1 mouse cellular context compared by ENCODE assay signal in the genomic region with DNA sequence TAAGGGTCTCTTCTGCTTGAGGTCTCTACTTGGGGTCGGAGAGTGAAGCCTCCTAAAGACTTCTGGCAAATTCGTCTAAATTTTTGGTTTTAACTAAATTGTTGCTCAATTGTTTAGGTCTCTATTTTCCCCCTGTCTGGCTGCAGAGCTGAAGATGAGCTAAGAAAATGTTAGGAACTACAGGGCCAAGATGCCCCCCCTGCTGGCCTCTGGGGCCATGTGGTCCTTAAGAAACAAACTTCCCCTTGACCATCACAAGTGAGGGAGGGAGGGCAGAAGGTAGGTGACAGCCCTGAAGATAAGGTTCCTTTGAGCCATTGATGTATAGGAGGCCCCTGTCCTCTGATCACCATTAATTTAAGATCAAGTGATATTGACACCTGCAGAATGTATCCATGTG.
TF ChIP-seq lines count a peak whose summit lies in the region.

No protein-coding gene starts in this region.

TF ChIP-seq in CH12.LX, 34 proteins besides CTCF, POLR2A, EP300 and RAD21 (continued from another document):
- no peak for TF ChIP-seq ZC3H11A (IDR thresholded peaks at IDR 0.05; ENCODE audit: low read depth, low read length)
- no peak for TF ChIP-seq ELF1 (IDR thresholded peaks at IDR 0.05; ENCODE audit: low read depth, low read length)
- no peak for TF ChIP-seq BHLHE40 (IDR thresholded peaks at IDR 0.05; ENCODE audit: low read depth, low read length)
- TF ChIP-seq IRF4 (IDR thresholded peaks at IDR 0.05; ENCODE audit: low read depth, low read length) = no peak
- TF ChIP-seq NELFE (IDR thresholded peaks at IDR 0.05; ENCODE audit: low read depth, low read length) = no peak
- no peak for TF ChIP-seq POLR2AphosphoS2 (IDR thresholded peaks at IDR 0.05; ENCODE audit: low read depth, low read length)
- TF ChIP-seq ZKSCAN1 (IDR thresholded peaks at IDR 0.05; ENCODE audit: borderline replicate concordance, low read depth, low read length) = no peak
- TF ChIP-seq ZNF384 (IDR thresholded peaks at IDR 0.05; ENCODE audit: low read depth, low read length) = no peak
- TF ChIP-seq CHD2 (IDR thresholded peaks at IDR 0.05; ENCODE audit: low read length) = no peak
- no peak for TF ChIP-seq KAT2A (IDR thresholded peaks at IDR 0.05; ENCODE audit: insufficient replicate concordance, low read length)
- 0 out of 2 replicates have a peak, but pooled peaks have one; percentile 72 for TF ChIP-seq MAX (IDR thresholded peaks at IDR 0.05; ENCODE audit: low read length)
- TF ChIP-seq SIN3A (IDR thresholded peaks at IDR 0.05; ENCODE audit: low read length) = peak; percentile 26
- TF ChIP-seq JUND (conservative IDR thresholded peaks at IDR 0.05; ENCODE audit: low read depth, low read length) = no peak
- no peak for TF ChIP-seq HCFC1 (IDR thresholded peaks at IDR 0.05; ENCODE audit: low read depth, low read length)
- TF ChIP-seq JUN (IDR thresholded peaks at IDR 0.05; ENCODE audit: insufficient read depth, low read depth, low read length) = no peak
- TF ChIP-seq E2F4 (IDR thresholded peaks at IDR 0.05; ENCODE audit: insufficient replicate concordance, low read depth, low read length) = no peak
- TF ChIP-seq TBP (conservative IDR thresholded peaks at IDR 0.05; ENCODE audit: low read depth, low read length) = no peak
- no peak for TF ChIP-seq CHD1 (IDR thresholded peaks at IDR 0.05; ENCODE audit: low read depth, low read length)
- TF ChIP-seq USF2 (conservative IDR thresholded peaks at IDR 0.05; ENCODE audit: low read depth, low read length) = no peak
- no peak for TF ChIP-seq USF1 (IDR thresholded peaks at IDR 0.05; ENCODE audit: low read depth, low read length)
- no peak for TF ChIP-seq NRF1 (IDR thresholded peaks at IDR 0.05; ENCODE audit: low read depth, low read length)
- no peak for TF ChIP-seq PAX5 (IDR thresholded peaks at IDR 0.05; ENCODE audit: low read length)
- TF ChIP-seq TCF12 (IDR thresholded peaks at IDR 0.05; ENCODE audit: low read depth, low read length) = no peak
- no peak for TF ChIP-seq ZMIZ1 (IDR thresholded peaks at IDR 0.05; ENCODE audit: low read depth, low read length)
- TF ChIP-seq MXI1 (IDR thresholded peaks at IDR 0.05; ENCODE audit: low read depth, low read length) = no peak
